Mouse (Mus musculus) kidney, embryonic 14.5 days (tissue): ENCODE data around the gene Pi4k2b. TPM values are rescaled to one million over a fixed set of nuclear protein-coding genes. Genes with fewer than 3 reads are reported as not detected.
"Not testable (repeated sequence)": the region's sequence is repeated elsewhere in the genome, so short reads cannot be mapped to it uniquely, and the experiment has no call there.

Source experiments
- ATAC-seq: fragments of 200-750 bp; cut with Nextera tagmentation; 2 replicates; pipeline ENCODE4 v1.8.0; 2017; ENCODE audit warnings: moderate number of reproducible peaks, mild to moderate bottlenecking, moderate TSS enrichment, moderate library complexity; ENCODE audit not compliant: low FRiP score, low TSS enrichment
- H3K27ac ChIP-seq: fragments of 300-500 bp; sonication (generic); 2 replicates; pipeline ENCODE4 v1.5.1; 2014; ENCODE audit warnings: low read depth, mild to moderate bottlenecking, low read length, moderate library complexity, mixed read lengths
- H3K27me3 ChIP-seq: fragments of 300-500 bp; sonication (generic); 2 replicates; pipeline ENCODE4 v1.6.1; 2014; ENCODE audit warnings: mild to moderate bottlenecking, low read length; ENCODE audit not compliant: control insufficient read depth, insufficient read depth
- H3K36me3 ChIP-seq: fragments of 300-500 bp; sonication (generic); 2 replicates; pipeline ENCODE4 v1.6.1; 2014; ENCODE audit warnings: low read length, mixed read lengths; ENCODE audit not compliant: control insufficient read depth, insufficient read depth
- H3K4me1 ChIP-seq: fragments of 300-500 bp; sonication (generic); 2 replicates; pipeline ENCODE4 v1.6.1; 2014; ENCODE audit warnings: low read length, mixed read lengths; ENCODE audit not compliant: control insufficient read depth, insufficient read depth
- H3K4me2 ChIP-seq: fragments of 300-500 bp; sonication (generic); replicated peaks from 2 replicates; pipeline ENCODE4 v1.6.1; 2014; ENCODE audit warnings: low read depth, mild to moderate bottlenecking, low read length
- H3K4me3 ChIP-seq: fragments of 300-500 bp; sonication (generic); 2 replicates; pipeline ENCODE4 v1.5.1; 2014; ENCODE audit warnings: mild to moderate bottlenecking, low read length
- H3K9ac ChIP-seq: fragments of 300-500 bp; sonication (generic); 2 replicates; pipeline ENCODE4 v1.6.1; 2014; ENCODE audit warnings: low read depth, mild to moderate bottlenecking, low read length, moderate library complexity
- H3K9me3 ChIP-seq: fragments of 300-500 bp; sonication (generic); 2 replicates; pipeline ENCODE4 v1.6.1; 2016; ENCODE audit warnings: low read length; ENCODE audit not compliant: control insufficient read depth
- WGBS: fragments of 180-500 bp; shearing (Covaris S2); extraction: QIAGEN DNeasy Blood & Tissue Kit; methylation state at CpG from one replicate; pipeline ENCODE4 v1.1.7; 2014; 5-methylcytosine and 5-hydroxymethylcytosine counted together
- polyA plus RNA-seq: library from polyadenylated mRNA; unstranded; fragments of >200 nt; fragmentation: Nextera tagmentation; extraction: Ambion mirVana; gene quantifications from 2 replicates; pipeline ENCODE4 v1.2.1, GENCODE M21; 2014

Gene Pi4k2b
- polyA plus RNA-seq, 1 experiment from 2014 or later: 31.8 TPM

DNA sequence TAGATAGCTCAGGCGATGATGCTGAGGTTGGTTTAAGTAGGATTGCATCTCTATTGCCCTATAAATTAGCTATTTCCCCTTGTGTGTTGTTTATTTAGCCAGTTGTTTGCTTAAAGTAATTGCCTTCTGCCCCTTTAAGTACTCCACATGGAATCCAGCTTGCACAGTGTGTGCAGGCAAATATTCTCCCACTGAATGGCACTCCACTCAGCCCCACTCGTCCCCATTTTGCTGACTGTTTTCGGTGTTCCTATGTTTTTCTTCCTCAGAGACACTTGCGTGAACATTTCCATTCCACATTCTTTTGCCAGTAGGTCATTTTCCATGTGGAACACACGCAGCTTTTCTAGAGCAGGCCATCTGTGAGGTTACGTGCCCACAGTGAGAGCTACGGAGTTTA, 21.2 kb downstream of the Pi4k2b start:
- WGBS: 84% methylated on average over 7 of the region's 7 CpGs
- H3K4me1 ChIP-seq: no peaks in the 10 kb centered on the region
- H3K4me3 ChIP-seq: no peak overlapping the region
- ATAC-seq: no peak
- no peak overlapping the region for H3K4me2 ChIP-seq
- H3K9me3 ChIP-seq: no peaks in the 10 kb centered on the region
- H3K27ac ChIP-seq: no peak overlapping the region
- H3K27me3 ChIP-seq: no peaks in the 10 kb centered on the region
- H3K9ac ChIP-seq: no peak overlapping the region
- peaks cover 6% of the 10 kb centered on the region; the same call in 1 of the 2 replicates for H3K36me3 ChIP-seq

GRCm38 (mm10) chr5:52774267-52774666, 32.9 kb downstream of the Pi4k2b start:
- Histone ChIP-seq H3K27me3 (no peaks in the 10 kb centered on the region), H3K36me3 (no peaks in the 10 kb centered on the region), H3K4me1 (no peaks in the 10 kb centered on the region), H3K9ac (no peak overlapping the region), H3K27ac (no peak overlapping the region), H3K4me3 (no peak overlapping the region), H3K9me3 (no peaks in the 10 kb centered on the region), H3K4me2 (no peak overlapping the region)
- 91% methylated on average over 5 of the region's 5 CpGs for WGBS
- no peak for ATAC-seq

DNA sequence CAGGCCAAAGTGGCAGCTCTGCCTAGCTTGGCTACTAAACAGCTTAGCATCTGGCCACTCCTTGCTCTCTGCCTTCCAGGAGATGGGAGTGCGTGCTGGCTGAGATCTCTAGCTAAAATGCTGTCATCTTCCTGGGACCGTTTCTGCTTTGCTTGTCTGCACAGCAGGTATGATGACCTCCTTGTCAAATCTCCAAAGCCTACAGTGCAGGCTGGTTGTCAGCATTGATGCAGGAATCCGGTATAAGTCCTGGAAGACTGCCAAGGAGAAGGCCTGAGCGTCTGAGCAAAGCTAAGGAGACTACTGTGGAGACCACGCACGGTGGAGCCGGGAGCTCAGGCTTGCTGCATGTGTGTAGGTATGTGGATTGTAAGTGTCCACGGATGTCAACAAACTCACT, 33.9 kb downstream of the Pi4k2b start, which contains the start of gene Zcchc4:
Gene Zcchc4 (plus strand): TSS at position 173 of the 400 bp plus-strand sequence.
- WGBS: 76% methylated on average over 8 of the region's 8 CpGs
- no peak within 1 kb of the TSS for H3K27ac ChIP-seq
- no peak within 1 kb of the TSS for H3K9ac ChIP-seq
- H3K27me3 ChIP-seq: no peaks in the 10 kb centered on the region
- H3K4me1 ChIP-seq: no peaks in the 10 kb centered on the region
- no peak for ATAC-seq
- no peak within 1 kb of the TSS for H3K4me2 ChIP-seq
- no peaks in the 10 kb centered on the region for H3K36me3 ChIP-seq
- no peaks in the 10 kb centered on the region for H3K9me3 ChIP-seq
- H3K4me3 ChIP-seq: no peak within 1 kb of the TSS

- H3K27ac ChIP-seq, H3K4me3 ChIP-seq, H3K9ac ChIP-seq, H3K4me1 ChIP-seq, H3K36me3 ChIP-seq, H3K27me3 ChIP-seq, H3K4me2 ChIP-seq, ATAC-seq, H3K9me3 ChIP-seq: not testable (repeated sequence)
- 93% methylated on average over 8 of the region's 8 CpGs for WGBS
These were observed 35.3 kb downstream of the Pi4k2b start for GRCm38 (mm10) chr5:52776466-52777354.

DNA sequence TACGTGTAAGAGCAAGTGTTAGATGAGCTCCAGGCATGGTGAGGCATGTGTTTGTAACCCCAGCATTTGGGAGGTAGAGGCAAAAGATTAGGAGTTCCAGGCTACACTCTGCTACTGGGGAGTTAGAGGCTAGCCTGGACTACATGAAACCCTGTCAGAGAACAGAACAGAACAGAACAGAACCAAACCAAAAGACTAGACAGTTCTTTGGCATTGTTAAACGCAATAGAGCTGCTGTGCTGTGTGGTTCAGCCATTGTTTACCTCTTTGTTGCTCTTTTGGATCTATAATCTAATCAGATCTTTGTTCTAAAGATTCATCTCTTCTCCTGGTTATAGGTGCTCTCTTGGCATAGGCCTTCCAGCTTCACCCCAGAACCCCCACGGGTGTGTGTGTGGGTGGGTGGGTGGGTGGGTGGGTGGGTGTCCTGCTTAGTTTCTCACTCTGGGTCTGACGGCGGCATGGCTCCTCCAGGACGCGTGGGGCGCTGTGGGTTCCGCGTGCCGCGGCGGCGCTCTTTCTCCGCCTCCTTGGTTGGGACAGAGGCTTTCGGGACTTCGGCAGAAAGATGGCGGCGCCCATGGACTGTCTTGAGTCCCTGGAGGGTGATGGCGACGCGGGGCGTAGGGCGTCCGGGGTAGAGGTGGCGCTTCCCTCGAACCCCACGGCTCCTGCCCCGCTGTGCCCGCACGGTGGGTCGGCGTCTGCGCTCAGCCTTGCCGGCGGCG, 41.3 kb downstream of the Pi4k2b start:
- 4% methylated on average over 37 of the region's 37 CpGs for WGBS
- peak; percentile 97 for ATAC-seq
- peaks cover 3% of the 10 kb centered on the region; the same call in 1 of the 2 replicates for H3K36me3 ChIP-seq

GRCm38 (mm10) chr5:52783251-52783620, 41.9 kb downstream of the Pi4k2b start:
- WGBS: under 1% methylated on average over 9 of the region's 9 CpGs
- peak; percentile 80 for ATAC-seq

More for the DNA sequence above, 41.3 kb downstream of the Pi4k2b start:
- peak overlapping the region; percentile 90 for H3K4me3 ChIP-seq
- no peaks in the 10 kb centered on the region for H3K9me3 ChIP-seq
- H3K9ac ChIP-seq: peak overlapping the region; percentile 85
- H3K4me1 ChIP-seq: no peaks in the 10 kb centered on the region
- H3K27me3 ChIP-seq: no peaks in the 10 kb centered on the region
- peak overlapping the region; percentile 48 for H3K4me2 ChIP-seq
- peak overlapping the region; percentile 24; the same call in 1 of the 2 replicates for H3K27ac ChIP-seq

GRCm38 (mm10) chr5:52783957-52784356, 42.6 kb downstream of the Pi4k2b start:
- no peaks in the 10 kb centered on the region for H3K27me3 ChIP-seq
- WGBS: 79% methylated on average over 2 of the region's 2 CpGs
- peaks cover 4% of the 10 kb centered on the region; the same call in 1 of the 2 replicates for H3K36me3 ChIP-seq
- no peak for ATAC-seq
- peak overlapping the region; percentile 90; the same call in 1 of the 2 replicates for H3K4me3 ChIP-seq
- no peak overlapping the region for H3K9ac ChIP-seq
- no peaks in the 10 kb centered on the region for H3K9me3 ChIP-seq
- H3K4me1 ChIP-seq: no peaks in the 10 kb centered on the region
- no peak overlapping the region for H3K27ac ChIP-seq
- peak overlapping the region; percentile 48 for H3K4me2 ChIP-seq

More at GRCm38 (mm10) chr5:52783251-52783620, 41.9 kb downstream of the Pi4k2b start:
- peak overlapping the region; percentile 85 for H3K9ac ChIP-seq
- H3K36me3 ChIP-seq: peaks cover 3% of the 10 kb centered on the region; the same call in 1 of the 2 replicates
- no peaks in the 10 kb centered on the region for H3K4me1 ChIP-seq
- peak overlapping the region; percentile 90 for H3K4me3 ChIP-seq
- H3K4me2 ChIP-seq: peak overlapping the region; percentile 48
- H3K27ac ChIP-seq: peak overlapping the region; percentile 24; the same call in 1 of the 2 replicates
- no peaks in the 10 kb centered on the region for H3K9me3 ChIP-seq
- no peaks in the 10 kb centered on the region for H3K27me3 ChIP-seq

DNA sequence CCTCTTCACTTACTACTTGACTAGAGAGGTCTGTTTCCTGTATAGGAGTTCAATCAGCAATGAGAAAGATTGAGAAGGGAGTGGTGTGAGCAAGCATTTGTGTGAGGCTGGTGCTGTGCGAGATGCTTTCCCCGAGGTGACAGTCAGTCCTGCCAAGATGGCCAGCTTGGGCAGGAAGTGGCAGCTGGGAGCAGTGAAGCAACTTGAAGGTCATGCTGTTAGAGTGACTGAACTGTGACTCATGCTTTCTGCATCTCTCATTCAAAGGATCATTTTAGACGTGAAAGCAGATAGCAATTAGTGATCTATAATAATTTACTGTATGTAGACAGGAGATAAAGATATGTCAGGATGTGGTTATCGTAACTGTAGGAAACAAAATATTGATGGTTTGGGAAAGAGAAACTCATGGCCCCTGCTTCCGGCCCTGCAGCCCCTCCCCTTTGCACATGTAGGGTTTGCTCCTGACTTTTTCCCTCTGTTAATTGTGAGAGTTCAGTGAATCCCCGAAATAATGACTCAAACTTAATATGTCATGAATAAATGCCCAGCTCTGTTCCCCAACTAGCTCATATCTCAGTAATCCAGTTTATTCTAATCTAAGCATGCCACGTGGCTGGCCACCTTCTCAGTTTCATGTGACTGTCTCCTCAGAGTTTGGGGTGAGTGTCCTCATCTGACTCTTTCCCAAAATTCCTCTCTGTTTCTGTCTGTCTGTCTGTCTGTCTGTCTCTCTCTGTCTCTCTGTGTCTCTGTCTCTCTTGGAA, 45.4 kb downstream of the Pi4k2b start:
- H3K9ac ChIP-seq: no peak overlapping the region
- 78% methylated on average over 7 of the region's 7 CpGs for WGBS
- H3K36me3 ChIP-seq: peaks cover 6% of the 10 kb centered on the region; the same call in 1 of the 2 replicates
- no peak overlapping the region for H3K4me2 ChIP-seq
- H3K4me1 ChIP-seq: no peaks in the 10 kb centered on the region
- H3K27me3 ChIP-seq: no peaks in the 10 kb centered on the region
- H3K4me3 ChIP-seq: no peak overlapping the region
- no peak for ATAC-seq
- no peaks in the 10 kb centered on the region for H3K9me3 ChIP-seq
- H3K27ac ChIP-seq: no peak overlapping the region
